Mouse (Mus musculus) liver, embryonic 14.5 days (tissue): Measurements from ENCODE around the gene Gm21887. TPM values are rescaled to one million over a fixed set of nuclear protein-coding genes. Genes with fewer than 3 reads are reported as not detected.
A peak's percentile ranks its signal among the peaks of the same experiment; 100 is the strongest.
"Not testable (repeated sequence)": the region's sequence is repeated elsewhere in the genome, so short reads cannot be mapped to it uniquely, and the experiment has no call there.

ENCODE experiments used
- ATAC-seq: fragments of 200-750 bp; cut with Nextera tagmentation; 2 replicates; pipeline ENCODE4 v1.8.0; 2017; ENCODE audit warnings: moderate number of reproducible peaks, mild to moderate bottlenecking, moderate library complexity; ENCODE audit not compliant: insufficient read depth
- DNase-seq, 3 experiments: peaks; one replicate each; pipeline ENCODE4 v3.0.0-alpha.2; 2012 to 2013; ENCODE audit warnings: low read depth in 3 of 3, low spot score in 3 of 3
- H3K27ac ChIP-seq: fragments of 300-500 bp; sonication (generic); 2 replicates; pipeline ENCODE4 v1.5.1; 2014; ENCODE audit warnings: moderate library complexity, mild to moderate bottlenecking, control low read depth, inconsistent platforms
- H3K27me3 ChIP-seq: fragments of 300-500 bp; sonication (generic); 2 replicates; pipeline ENCODE4 v1.6.1; 2014; ENCODE audit warnings: mild to moderate bottlenecking, low read length, moderate library complexity; ENCODE audit not compliant: control insufficient read depth, insufficient read depth
- H3K36me3 ChIP-seq: fragments of 300-500 bp; sonication (generic); replicated peaks from 2 replicates; pipeline ENCODE4 v1.6.1; 2014; ENCODE audit warnings: low read depth; ENCODE audit not compliant: control insufficient read depth, insufficient read depth
- H3K4me1 ChIP-seq, 2 experiments: fragments of 200-500 bp in 1 of 2; fragments of 300-500 bp in 1 of 2; sonication (generic) in 1 of 2; replicated peaks; 2 replicates each; pipeline ENCODE4 v1.6.1; 2012 to 2014; ENCODE audit warnings: antibody characterized with exemption in 1 of 2, inconsistent platforms in 1 of 2, low read length in 1 of 2; ENCODE audit not compliant: control insufficient read depth in 2 of 2, insufficient read depth in 2 of 2
- H3K4me2 ChIP-seq: fragments of 300-500 bp; sonication (generic); 2 replicates; pipeline ENCODE4 v1.6.1; 2014; ENCODE audit warnings: low read depth, mild to moderate bottlenecking, control low read depth, moderate library complexity
- H3K4me3 ChIP-seq, 2 experiments: fragments of 200-500 bp in 1 of 2; fragments of 300-500 bp in 1 of 2; sonication (generic) in 1 of 2; 2 replicates each; pipeline ENCODE4 v1.5.1; 2012 to 2014; ENCODE audit warnings: low read depth in 2 of 2, low read length in 2 of 2, mild to moderate bottlenecking in 2 of 2, control low read depth in 1 of 2, inconsistent platforms in 1 of 2, moderate library complexity in 1 of 2; ENCODE audit not compliant: insufficient read depth in 1 of 2
- H3K9ac ChIP-seq: fragments of 300-500 bp; sonication (generic); replicated peaks from 2 replicates; pipeline ENCODE4 v1.6.1; 2014; ENCODE audit warnings: mild to moderate bottlenecking, control low read depth, moderate library complexity
- H3K9me3 ChIP-seq: fragments of 300-500 bp; sonication (generic); 2 replicates; pipeline ENCODE4 v1.6.1; 2016; ENCODE audit warnings: low read length, mixed read lengths; ENCODE audit not compliant: control insufficient read depth
- WGBS: fragments of 180-500 bp; shearing (Covaris S2); extraction: QIAGEN DNeasy Blood & Tissue Kit; methylation state at CpG from one replicate; pipeline ENCODE4 v1.1.7; 2014; ENCODE audit not compliant: insufficient replicate concordance; 5-methylcytosine and 5-hydroxymethylcytosine counted together
- polyA plus RNA-seq, 2 experiments: library from polyadenylated mRNA; depleted of rRNA in 1 of 2; stranded (reverse) in 1 of 2; unstranded in 1 of 2; fragments of >200 nt; fragmentation: Nextera tagmentation in 1 of 2; extraction: Ambion mirVana in 1 of 2; gene quantifications; 2 replicates each; pipeline versions ENCODE4 v1.2.1 to v1.2.3; 2012 to 2014

The Gm21887 gene
- polyA plus RNA-seq, 2 experiments, result 36.2 to 94.3 TPM

DNA sequence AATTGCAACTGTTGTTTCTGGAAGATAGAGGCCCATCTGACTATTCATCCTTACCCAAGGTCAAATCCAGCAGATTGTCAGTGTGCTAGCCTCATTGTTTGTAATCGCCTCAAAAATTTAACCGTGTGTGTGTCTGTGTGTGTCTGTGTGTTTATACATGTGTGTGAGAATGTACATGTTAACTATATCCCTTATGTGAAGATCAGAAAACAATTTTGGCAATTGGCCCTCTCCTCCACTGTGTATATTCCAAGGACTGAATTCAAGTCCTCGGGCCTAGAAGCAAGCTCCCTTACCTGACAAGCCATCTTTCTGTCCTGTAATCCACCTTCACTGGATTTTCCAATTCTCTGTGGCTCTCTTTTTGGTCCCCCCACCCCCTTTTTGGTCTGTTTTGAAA is 35.7 kb upstream of the Gm21887 start:
- H3K27ac ChIP-seq, H3K4me2 ChIP-seq, H3K4me1 ChIP-seq, H3K4me3 ChIP-seq, ATAC-seq, H3K27me3 ChIP-seq, H3K9ac ChIP-seq, H3K9me3 ChIP-seq, H3K36me3 ChIP-seq: not testable (repeated sequence)
- 54% methylated on average over 3 of the region's 3 CpGs for WGBS
- peak in 1 of 3 experiments; percentile 16 for DNase-seq

DNA sequence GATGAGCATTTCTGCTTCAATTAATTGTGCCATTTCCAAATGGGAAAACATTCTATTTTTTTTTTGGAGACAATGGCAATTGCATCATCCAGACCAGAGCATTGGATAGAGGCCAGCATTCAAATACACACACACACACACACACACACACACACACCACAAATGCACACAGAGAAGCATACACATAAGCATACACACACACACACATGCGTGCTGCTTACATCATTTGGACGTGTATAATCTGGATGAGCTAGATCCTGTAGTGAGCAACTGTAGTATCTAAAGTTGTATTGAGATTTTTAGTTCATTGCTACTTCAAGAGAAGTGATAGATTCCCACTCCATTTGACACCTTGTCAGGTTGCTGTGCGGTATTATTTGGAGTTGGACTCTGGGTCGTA is 35.0 kb upstream of the Gm21887 start:
- not testable (repeated sequence) for H3K27ac ChIP-seq, H3K27me3 ChIP-seq, H3K36me3 ChIP-seq, H3K9me3 ChIP-seq, ATAC-seq, H3K4me1 ChIP-seq, H3K4me3 ChIP-seq, H3K4me2 ChIP-seq, H3K9ac ChIP-seq
- WGBS, result 70% methylated on average over 4 of the region's 4 CpGs
- peak in 1 of 3 experiments; percentile 10 for DNase-seq

DNA sequence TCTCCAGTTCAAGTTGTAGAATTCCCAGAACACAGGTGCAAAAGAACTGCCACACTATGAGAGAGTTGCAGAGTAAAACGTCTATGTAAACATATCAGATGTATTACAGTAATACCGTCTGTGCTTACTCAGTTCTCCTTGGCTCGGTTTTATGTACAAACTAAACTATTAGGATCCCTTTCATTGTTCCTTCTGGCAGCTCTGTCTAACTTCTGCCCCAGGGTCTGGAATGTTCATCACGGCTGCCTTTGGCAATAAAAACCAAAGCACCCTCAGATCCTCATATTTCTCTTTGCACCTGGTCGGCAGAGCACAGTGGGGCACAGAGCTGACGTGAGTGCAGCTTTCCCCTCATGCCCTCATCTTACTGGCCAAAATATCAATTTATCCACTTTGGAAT is 34.5 kb upstream of the Gm21887 start:
- 61% methylated on average over 6 of the region's 6 CpGs for WGBS
- not testable (repeated sequence) for ATAC-seq, H3K9ac ChIP-seq, H3K27me3 ChIP-seq, H3K9me3 ChIP-seq, H3K4me3 ChIP-seq, H3K27ac ChIP-seq, H3K4me1 ChIP-seq, H3K36me3 ChIP-seq, H3K4me2 ChIP-seq
- DNase-seq, result peak in 1 of 3 experiments; percentile 6

DNA sequence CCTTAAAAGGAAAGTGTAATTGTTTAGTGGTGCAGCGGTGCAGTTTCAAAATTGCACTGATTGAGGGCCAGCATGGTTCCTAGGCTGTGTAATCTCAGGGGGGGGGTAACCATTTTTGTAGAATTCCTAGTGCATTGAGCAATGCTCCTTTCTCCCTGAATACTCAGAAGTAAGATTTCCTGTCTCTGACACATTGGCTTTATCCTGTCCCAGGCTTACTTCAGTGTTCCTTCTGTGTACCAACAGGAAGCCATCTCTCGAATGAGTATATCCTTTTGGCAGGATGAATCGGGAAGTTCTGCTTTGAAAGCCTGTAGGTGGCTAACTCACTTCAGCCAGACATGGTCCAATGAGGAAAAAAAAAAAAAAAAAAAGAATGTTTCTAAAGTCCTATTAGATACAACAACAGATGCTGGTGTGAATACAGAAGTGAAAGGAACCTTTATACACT is 33.8 kb upstream of the Gm21887 start:
- not testable (repeated sequence) for H3K4me1 ChIP-seq, H3K27me3 ChIP-seq, H3K4me3 ChIP-seq, H3K9me3 ChIP-seq, H3K9ac ChIP-seq, H3K27ac ChIP-seq, H3K4me2 ChIP-seq, H3K36me3 ChIP-seq
- ATAC-seq (peak; percentile 25; the same call in 1 of the 2 replicates), DNase-seq (peak in 2 of 3 experiments; percentile 7 to 27)
- 48% methylated on average over 3 of the region's 3 CpGs for WGBS

DNA sequence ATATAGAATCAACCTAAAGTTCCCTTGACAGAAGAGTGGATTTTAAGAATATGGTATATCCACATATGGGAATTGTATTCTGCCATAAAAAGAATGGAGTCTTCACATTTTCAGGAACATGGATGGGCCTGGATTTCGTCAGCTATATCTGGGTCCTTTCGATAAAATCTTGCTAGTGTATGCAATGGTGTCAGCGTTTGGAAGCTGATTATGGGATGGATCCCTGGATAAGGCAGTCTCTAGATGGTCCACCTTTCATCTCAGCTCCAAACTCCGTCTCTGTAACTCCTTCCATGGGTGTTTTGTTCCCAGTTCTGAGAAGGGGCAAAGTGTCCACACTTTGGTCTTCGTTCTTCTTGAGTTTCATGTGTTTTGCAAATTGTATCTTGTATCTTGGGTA is 33.1 kb upstream of the Gm21887 start:
- ATAC-seq, H3K4me2 ChIP-seq, H3K4me3 ChIP-seq, H3K36me3 ChIP-seq, H3K4me1 ChIP-seq, DNase-seq, H3K9me3 ChIP-seq, H3K9ac ChIP-seq, H3K27ac ChIP-seq, H3K27me3 ChIP-seq: not testable (repeated sequence)
- WGBS, result 57% methylated on average over 5 of the region's 5 CpGs

- H3K9me3 ChIP-seq, H3K4me2 ChIP-seq, H3K27ac ChIP-seq, H3K27me3 ChIP-seq, ATAC-seq, H3K9ac ChIP-seq, H3K4me1 ChIP-seq, H3K36me3 ChIP-seq, H3K4me3 ChIP-seq: not testable (repeated sequence)
- peak in 2 of 3 experiments; percentile 9 to 16 for DNase-seq
- 78% methylated on average over 7 of the region's 7 CpGs for WGBS
Observed at GRCm38 (mm10) chrX:169977856-169978435, 31.5 kb upstream of the Gm21887 start.

DNA sequence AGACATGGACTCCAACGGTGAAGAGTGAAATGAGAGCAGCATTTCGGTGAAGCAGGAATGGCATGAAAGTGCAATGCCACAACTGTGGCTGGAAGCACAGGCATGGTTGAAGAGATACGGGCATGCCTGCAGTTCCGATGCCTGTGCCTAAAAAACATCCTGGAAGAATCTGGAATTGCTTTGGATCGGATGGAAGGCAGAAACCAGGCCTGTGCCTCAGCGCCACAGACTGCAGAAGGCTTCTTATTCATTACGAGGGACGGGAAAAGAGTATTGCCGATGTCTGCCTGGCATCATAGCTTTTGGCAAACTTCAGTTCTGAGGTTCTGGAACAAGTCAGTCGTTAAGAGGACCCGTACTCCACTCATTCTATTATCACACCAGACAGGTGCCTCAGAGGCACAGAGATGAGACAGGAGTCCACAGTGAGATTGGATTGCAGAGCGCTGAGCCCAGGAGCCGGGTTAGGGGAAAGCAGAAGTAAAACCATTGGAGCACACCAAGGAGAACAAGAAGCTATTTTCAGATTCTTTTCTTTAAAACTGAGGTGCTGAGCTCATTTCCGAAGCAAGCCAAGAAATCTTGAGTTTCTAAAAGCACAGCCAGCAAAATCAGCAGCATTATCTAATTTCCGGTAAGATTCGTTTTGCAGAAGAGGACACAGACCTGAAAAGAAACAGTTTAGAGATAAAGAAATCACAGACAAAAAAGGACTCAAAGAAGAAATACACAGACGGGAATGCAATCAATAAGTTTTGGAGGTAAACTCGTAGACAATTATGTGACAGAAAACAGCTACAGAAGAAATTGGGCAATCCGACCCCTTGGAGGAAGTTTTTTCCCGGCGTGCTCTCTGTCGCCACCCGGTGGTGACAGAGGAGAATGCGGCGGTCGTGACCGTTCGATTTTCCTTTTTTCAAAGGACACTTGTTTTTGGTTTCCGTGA is 30.8 kb upstream of the Gm21887 start:
- not testable (repeated sequence) for H3K27ac ChIP-seq, H3K36me3 ChIP-seq, ATAC-seq, H3K9me3 ChIP-seq, H3K27me3 ChIP-seq, H3K4me3 ChIP-seq, H3K4me2 ChIP-seq, H3K9ac ChIP-seq, H3K4me1 ChIP-seq
- peak in 2 of 3 experiments; percentile 28 to 47 for DNase-seq
- WGBS, result 40% methylated on average over 29 of the region's 29 CpGs
